Mouse (Mus musculus): ENCODE data around the gene Arhgap20. TPM values are rescaled to one million over a fixed set of nuclear protein-coding genes. Genes with fewer than 3 reads are reported as not detected.

The Arhgap20 gene
- polyA plus RNA-seq, 1 experiment from 2014 or later = 30.1 TPM

DNA sequence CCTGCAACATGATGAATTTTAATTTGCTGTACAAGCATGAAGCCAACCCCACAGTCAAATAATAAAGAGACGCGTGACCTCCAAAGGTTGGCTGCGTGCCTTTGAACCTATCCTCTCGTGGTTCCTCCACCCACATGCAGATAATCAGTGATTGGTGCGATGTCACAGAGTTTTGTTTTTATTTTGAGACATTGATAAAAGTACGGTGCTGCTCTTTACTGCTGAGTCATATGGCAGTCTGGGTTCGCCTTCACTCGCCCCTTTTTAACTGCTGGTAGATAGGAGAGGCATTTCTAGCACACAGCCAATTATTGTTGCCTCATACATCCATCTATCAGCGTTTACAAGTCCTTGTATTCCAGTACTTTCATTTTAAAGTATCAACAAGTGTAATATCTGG, 34.0 kb downstream of the Arhgap20 start:
- 90% methylated on average over 9 of the region's 9 CpGs for WGBS
- no peaks in the 10 kb centered on the region for H3K27me3 ChIP-seq (replicated peaks)
- H3K4me3 ChIP-seq (replicated peaks) = no peak overlapping the region
- H3K36me3 ChIP-seq = no peaks in the 10 kb centered on the region
- no peak overlapping the region for H3K27ac ChIP-seq (replicated peaks)
- H3K9me3 ChIP-seq (replicated peaks) = no peaks in the 10 kb centered on the region
- H3K4me1 ChIP-seq = peaks cover 3% of the 10 kb centered on the region; the same call in 1 of the 2 replicates
- no peak overlapping the region for H3K4me2 ChIP-seq
- ATAC-seq (ENCODE audit: low FRiP score) = no peak
- no peak overlapping the region for H3K9ac ChIP-seq (replicated peaks)

- Histone ChIP-seq H3K27ac (replicated peaks) (no peak overlapping the region), H3K27me3 (replicated peaks) (no peaks in the 10 kb centered on the region), H3K4me3 (replicated peaks) (no peak overlapping the region), H3K4me2 (no peak overlapping the region), H3K4me1 (no peaks in the 10 kb centered on the region), H3K9ac (replicated peaks) (no peak overlapping the region), H3K9me3 (replicated peaks) (no peaks in the 10 kb centered on the region), H3K36me3 (no peaks in the 10 kb centered on the region)
- 82% methylated on average over 3 of the region's 3 CpGs for WGBS
- ATAC-seq (ENCODE audit: low FRiP score) = no peak
Observed at GRCm38 (mm10) chr9:51807272-51807671, 42.1 kb downstream of the Arhgap20 start.

DNA sequence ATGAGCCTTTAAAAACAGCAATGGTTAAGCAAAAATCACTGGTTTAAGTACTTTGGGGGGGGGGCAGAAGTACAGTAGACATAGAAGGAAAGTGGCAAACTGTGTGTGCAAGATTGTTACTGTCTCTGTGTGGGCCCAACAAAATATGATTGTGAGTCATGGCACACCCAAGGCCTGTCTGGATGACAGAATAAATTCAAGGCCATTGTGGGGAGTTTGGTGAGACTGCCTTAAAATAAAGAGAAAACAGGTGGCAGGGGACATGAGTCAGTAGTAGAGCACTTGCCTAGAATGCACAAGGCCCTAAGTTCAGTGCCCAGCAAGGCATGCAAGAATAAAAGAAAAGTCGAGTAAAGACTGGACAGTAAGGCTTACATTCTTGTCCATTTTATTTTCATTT, 47.8 kb downstream of the Arhgap20 start:
- Histone ChIP-seq H3K9ac (replicated peaks) (no peak overlapping the region), H3K4me1 (peaks cover 3% of the 10 kb centered on the region; the same call in 1 of the 2 replicates), H3K4me2 (no peak overlapping the region), H3K27ac (replicated peaks) (no peak overlapping the region), H3K36me3 (no peaks in the 10 kb centered on the region), H3K9me3 (replicated peaks) (no peaks in the 10 kb centered on the region), H3K4me3 (replicated peaks) (no peak overlapping the region), H3K27me3 (replicated peaks) (no peaks in the 10 kb centered on the region)
- 90% methylated on average over 1 of the region's 1 CpGs for WGBS
- no peak for ATAC-seq (ENCODE audit: low FRiP score)

GRCm38 (mm10) chr9:51824516-51824915, 59.4 kb downstream of the Arhgap20 start:
- no peak for ATAC-seq (ENCODE audit: low FRiP score)
- Histone ChIP-seq H3K9ac (replicated peaks) (no peak overlapping the region), H3K4me3 (replicated peaks) (no peak overlapping the region), H3K4me1 (0 out of 2 replicates have a peak, but pooled peaks cover 3% of the 10 kb centered on the region), H3K36me3 (peaks cover 21% of the 10 kb centered on the region; the same call in 1 of the 2 replicates), H3K4me2 (no peak overlapping the region), H3K27me3 (replicated peaks) (no peaks in the 10 kb centered on the region), H3K9me3 (replicated peaks) (no peaks in the 10 kb centered on the region), H3K27ac (replicated peaks) (no peak overlapping the region)
- 76% methylated on average over 7 of the region's 7 CpGs for WGBS

- Histone ChIP-seq H3K36me3 (peaks cover 49% of the 10 kb centered on the region), H3K27me3 (replicated peaks) (no peaks in the 10 kb centered on the region), H3K4me3 (replicated peaks) (no peak overlapping the region), H3K4me1 (no peaks in the 10 kb centered on the region), H3K9ac (replicated peaks) (no peak overlapping the region), H3K4me2 (no peak overlapping the region), H3K9me3 (replicated peaks) (no peaks in the 10 kb centered on the region), H3K27ac (replicated peaks) (no peak overlapping the region)
- no peak for ATAC-seq (ENCODE audit: low FRiP score)
- WGBS = 76% methylated on average over 11 of the region's 11 CpGs
Observed at GRCm38 (mm10) chr9:51831596-51831995, 66.5 kb downstream of the Arhgap20 start.

DNA sequence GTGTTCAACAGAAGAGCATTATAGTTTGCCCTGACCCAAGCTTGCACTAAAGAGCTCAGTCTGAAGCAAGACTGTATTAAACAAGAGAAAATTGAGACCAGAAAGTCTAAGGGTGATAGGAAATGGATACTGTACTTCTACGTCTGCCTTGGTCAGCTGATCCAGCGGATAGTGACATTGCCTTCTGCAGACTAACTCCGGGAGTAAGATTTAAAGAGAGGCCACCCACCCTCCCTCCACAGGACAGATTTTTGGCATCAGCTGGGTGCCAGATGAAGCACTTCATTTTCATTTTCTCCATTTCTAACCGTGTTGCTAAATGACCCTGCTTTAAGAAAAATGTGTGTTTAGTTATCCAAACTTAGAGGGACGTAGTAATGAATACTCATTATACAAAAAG, 67.2 kb downstream of the Arhgap20 start:
- Histone ChIP-seq H3K9ac (replicated peaks) (no peak overlapping the region), H3K27ac (replicated peaks) (no peak overlapping the region), H3K4me2 (no peak overlapping the region), H3K4me1 (no peaks in the 10 kb centered on the region), H3K27me3 (replicated peaks) (no peaks in the 10 kb centered on the region), H3K4me3 (replicated peaks) (no peak overlapping the region), H3K36me3 (peaks cover 43% of the 10 kb centered on the region), H3K9me3 (replicated peaks) (no peaks in the 10 kb centered on the region)
- ATAC-seq (ENCODE audit: low FRiP score) = no peak
- WGBS = 64% methylated on average over 5 of the region's 5 CpGs

- Histone ChIP-seq H3K9me3 (replicated peaks) (no peaks in the 10 kb centered on the region), H3K4me1 (no peaks in the 10 kb centered on the region), H3K36me3 (peaks cover 52% of the 10 kb centered on the region), H3K27me3 (replicated peaks) (no peaks in the 10 kb centered on the region), H3K4me2 (no peak overlapping the region), H3K27ac (replicated peaks) (no peak overlapping the region), H3K9ac (replicated peaks) (no peak overlapping the region), H3K4me3 (replicated peaks) (no peak overlapping the region)
- WGBS = 69% methylated on average over 7 of the region's 7 CpGs
- no peak for ATAC-seq (ENCODE audit: low FRiP score)
Observed at GRCm38 (mm10) chr9:51837716-51838115, 72.6 kb downstream of the Arhgap20 start.

- Histone ChIP-seq H3K36me3 (peaks cover 53% of the 10 kb centered on the region), H3K27ac (replicated peaks) (no peak overlapping the region)
- 47% methylated on average over 4 of the region's 4 CpGs for WGBS
Observed at GRCm38 (mm10) chr9:51843216-51843615, 78.1 kb downstream of the Arhgap20 start.

GRCm38 (mm10) chr9:51845796-51846195, 80.7 kb downstream of the Arhgap20 start:
- Histone ChIP-seq H3K4me1 (no peaks in the 10 kb centered on the region), H3K27ac (replicated peaks) (no peak overlapping the region), H3K27me3 (replicated peaks) (no peaks in the 10 kb centered on the region), H3K9me3 (replicated peaks) (no peaks in the 10 kb centered on the region), H3K36me3 (peaks cover 57% of the 10 kb centered on the region), H3K4me3 (replicated peaks) (no peak overlapping the region), H3K9ac (replicated peaks) (no peak overlapping the region), H3K4me2 (no peak overlapping the region)
- no peak for ATAC-seq (ENCODE audit: low FRiP score)
- WGBS = 93% methylated on average over 10 of the region's 10 CpGs

More at GRCm38 (mm10) chr9:51843216-51843615, 78.1 kb downstream of the Arhgap20 start:
- Histone ChIP-seq H3K9me3 (replicated peaks) (no peaks in the 10 kb centered on the region), H3K9ac (replicated peaks) (no peak overlapping the region), H3K4me3 (replicated peaks) (no peak overlapping the region), H3K4me1 (no peaks in the 10 kb centered on the region), H3K27me3 (replicated peaks) (no peaks in the 10 kb centered on the region), H3K4me2 (no peak overlapping the region)
- no peak for ATAC-seq (ENCODE audit: low FRiP score)

- Histone ChIP-seq H3K4me2 (no peak overlapping the region), H3K27ac (replicated peaks) (no peak overlapping the region), H3K9ac (replicated peaks) (no peak overlapping the region), H3K36me3 (peaks cover 44% of the 10 kb centered on the region), H3K4me1 (no peaks in the 10 kb centered on the region), H3K9me3 (replicated peaks) (no peaks in the 10 kb centered on the region), H3K4me3 (replicated peaks) (no peak overlapping the region), H3K27me3 (replicated peaks) (no peaks in the 10 kb centered on the region)
- 92% methylated on average over 5 of the region's 5 CpGs for WGBS
- no peak for ATAC-seq (ENCODE audit: low FRiP score)
Observed at GRCm38 (mm10) chr9:51853772-51854171, 88.6 kb downstream of the Arhgap20 start.

DNA sequence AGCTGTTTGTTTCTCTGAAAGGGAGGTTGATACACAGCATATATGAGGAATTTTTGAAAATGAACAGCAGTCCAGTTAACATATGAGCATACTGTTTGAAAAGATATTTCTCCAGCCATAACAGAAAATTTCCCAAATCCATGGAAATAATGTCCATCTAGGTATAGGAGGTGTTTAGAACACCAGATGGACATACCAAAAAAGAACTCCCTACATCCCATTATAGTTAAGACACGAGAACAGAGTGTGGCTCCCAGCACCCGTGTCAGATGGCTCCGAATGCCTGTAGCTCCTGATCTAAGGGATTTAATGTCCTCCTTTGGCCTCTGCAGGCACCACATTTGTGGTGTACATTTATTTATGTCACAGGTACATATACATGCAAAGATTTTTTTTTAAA, 99.1 kb downstream of the Arhgap20 start:
- H3K9ac ChIP-seq (replicated peaks) = no peak overlapping the region
- H3K27me3 ChIP-seq (replicated peaks) = no peaks in the 10 kb centered on the region
- H3K9me3 ChIP-seq (replicated peaks) = no peaks in the 10 kb centered on the region
- no peak overlapping the region for H3K4me3 ChIP-seq (replicated peaks)
- H3K36me3 ChIP-seq = no peaks in the 10 kb centered on the region
- no peak overlapping the region for H3K27ac ChIP-seq (replicated peaks)
- H3K4me1 ChIP-seq = no peaks in the 10 kb centered on the region
- 87% methylated on average over 3 of the region's 3 CpGs for WGBS
- ATAC-seq (ENCODE audit: low FRiP score) = no peak
- H3K4me2 ChIP-seq = no peak overlapping the region

DNA sequence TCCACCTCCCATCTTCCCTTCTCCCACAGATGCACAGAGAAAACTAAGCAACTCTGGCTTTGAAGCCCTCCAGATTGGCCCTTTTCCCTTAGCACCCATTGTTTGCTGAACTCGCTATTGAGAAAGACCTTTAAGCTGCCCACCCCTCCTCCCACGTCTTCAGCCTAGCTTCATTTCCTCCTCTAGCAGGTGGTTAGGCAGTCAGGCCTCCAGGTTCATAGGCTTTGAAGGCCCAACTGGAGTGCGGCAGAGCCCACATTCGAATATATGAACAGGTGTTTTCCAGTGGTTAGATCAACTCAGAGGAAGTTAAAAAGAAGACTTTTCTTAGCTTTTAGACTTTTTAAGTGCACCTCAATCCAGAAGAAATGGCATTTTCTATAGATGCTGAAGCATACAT, 101.5 kb downstream of the Arhgap20 start:
- H3K9me3 ChIP-seq (replicated peaks) = no peaks in the 10 kb centered on the region
- 64% methylated on average over 4 of the region's 4 CpGs for WGBS
- ATAC-seq (ENCODE audit: low FRiP score) = no peak

GRCm38 (mm10) chr9:51869056-51869455, 103.9 kb downstream of the Arhgap20 start:
- Histone ChIP-seq H3K4me2 (no peak overlapping the region), H3K4me1 (no peaks in the 10 kb centered on the region), H3K36me3 (no peaks in the 10 kb centered on the region), H3K9me3 (replicated peaks) (no peaks in the 10 kb centered on the region), H3K4me3 (replicated peaks) (no peak overlapping the region), H3K9ac (replicated peaks) (no peak overlapping the region), H3K27ac (replicated peaks) (no peak overlapping the region), H3K27me3 (replicated peaks) (no peaks in the 10 kb centered on the region)
- ATAC-seq (ENCODE audit: low FRiP score) = no peak
- WGBS = 87% methylated on average over 4 of the region's 4 CpGs

More for the DNA sequence above, 101.5 kb downstream of the Arhgap20 start:
- Histone ChIP-seq H3K4me3 (replicated peaks) (no peak overlapping the region), H3K4me1 (no peaks in the 10 kb centered on the region), H3K9ac (replicated peaks) (no peak overlapping the region), H3K36me3 (no peaks in the 10 kb centered on the region), H3K27ac (replicated peaks) (no peak overlapping the region), H3K27me3 (replicated peaks) (no peaks in the 10 kb centered on the region), H3K4me2 (no peak overlapping the region)

All from neural tube, embryonic 15.5 days (tissue).